Mouse (Mus musculus) MEL (cell line): ENCODE results near the gene Six2. TPM values are rescaled to one million over a fixed set of nuclear protein-coding genes. Genes with fewer than 3 reads are reported as not detected.

Source experiments
- DNase-seq: peaks from one replicate; pipeline ENCODE4 v3.0.0; 2011; ENCODE audit warnings: low read depth, low spot score
- H3K27ac ChIP-seq: 2 replicates; pipeline ENCODE4 v1.5.1; 2012; ENCODE audit warnings: low read depth, mild to moderate bottlenecking, control low read depth, low read length, moderate library complexity; ENCODE audit not compliant: control insufficient read depth
- H3K27me3 ChIP-seq, 2 experiments: fragments of 150-350 bp in 1 of 2; sonication (generic) in 1 of 2; 2 replicates each; pipeline ENCODE4 v1.6.1; 2012; ENCODE audit warnings: low read length in 2 of 2, mild to moderate bottlenecking in 2 of 2, improper control_type of control experiment in 1 of 2, moderate library complexity in 1 of 2; ENCODE audit not compliant: insufficient read depth in 2 of 2, control insufficient read depth in 1 of 2
- H3K36me3 ChIP-seq, 2 experiments: 2 replicates each; pipeline ENCODE4 v1.6.1; 2012 to 2014; ENCODE audit warnings: low read length in 2 of 2, improper control_type of control experiment in 1 of 2, inconsistent platforms in 1 of 2, mild to moderate bottlenecking in 1 of 2; ENCODE audit not compliant: insufficient read depth in 2 of 2, control insufficient read depth in 1 of 2
- H3K4me1 ChIP-seq, 2 experiments: fragments of 150-350 bp in 1 of 2; sonication (generic) in 1 of 2; 2 replicates each; pipeline ENCODE4 v1.6.1; 2012; ENCODE audit warnings: low read length in 2 of 2, improper control_type of control experiment in 1 of 2, mild to moderate bottlenecking in 1 of 2; ENCODE audit not compliant: insufficient read depth in 2 of 2, control insufficient read depth in 1 of 2
- H3K4me3 ChIP-seq, 2 experiments: fragments of 150-350 bp in 1 of 2; sonication (generic) in 1 of 2; 2 replicates each; pipeline ENCODE4 v1.5.1; 2012; ENCODE audit warnings: low read depth in 2 of 2, low read length in 2 of 2, mild to moderate bottlenecking in 2 of 2, moderate library complexity in 2 of 2, control low read depth in 1 of 2, improper control_type of control experiment in 1 of 2; ENCODE audit not compliant: control insufficient read depth in 1 of 2, insufficient read depth in 1 of 2
- H3K79me2 ChIP-seq: 2 replicates; pipeline ENCODE4 v1.6.1; 2012; ENCODE audit warnings: mild to moderate bottlenecking, low read length, moderate library complexity; ENCODE audit not compliant: control insufficient read depth, poor library complexity, insufficient read depth
- H3K9ac ChIP-seq: 2 replicates; pipeline ENCODE4 v1.6.1; 2012; ENCODE audit warnings: low read depth, mild to moderate bottlenecking, control low read depth, low read length, moderate library complexity; ENCODE audit not compliant: control insufficient read depth, poor library complexity, severe bottlenecking
- H3K9me3 ChIP-seq: fragments of 150-350 bp; sonication (generic); replicated peaks from 2 replicates; pipeline ENCODE4 v1.6.1; 2012; ENCODE audit warnings: mild to moderate bottlenecking, low read length, improper control_type of control experiment, moderate library complexity; ENCODE audit not compliant: insufficient read depth
- BHLHE40 ChIP-seq: IDR thresholded peaks from 2 replicates; pipeline ENCODE4 v1.6.1; 2012; ENCODE audit warnings: low read depth, mild to moderate bottlenecking, inconsistent platforms, low read length, improper control_type of control experiment, borderline replicate concordance
- CHD1 ChIP-seq: IDR thresholded peaks from 2 replicates; pipeline ENCODE4 v1.6.1; 2012; ENCODE audit warnings: low read depth, mild to moderate bottlenecking, inconsistent platforms, low read length, improper control_type of control experiment
- CTCF ChIP-seq, 3 experiments: IDR thresholded peaks in 2 of 3; conservative IDR thresholded peaks in 1 of 3; 2 replicates each; pipeline ENCODE4 v1.5.1; 2011 to 2012; ENCODE audit warnings: low read length in 3 of 3, low read depth in 2 of 3, mild to moderate bottlenecking in 2 of 3, improper control_type of control experiment in 1 of 3, inconsistent platforms in 1 of 3, mixed read lengths in 1 of 3, moderate library complexity in 1 of 3; ENCODE audit not compliant: control insufficient read depth in 1 of 3, insufficient read depth in 1 of 3, poor library complexity in 1 of 3, severe bottlenecking in 1 of 3
- ETS1 ChIP-seq: IDR thresholded peaks from 2 replicates; pipeline ENCODE4 v1.6.1; 2012; ENCODE audit warnings: low read depth, mild to moderate bottlenecking, inconsistent platforms, low read length, improper control_type of control experiment, moderate library complexity
- GATA1 ChIP-seq: IDR thresholded peaks from 2 replicates; pipeline ENCODE4 v1.6.1; 2011; ENCODE audit warnings: low read depth, low read length, improper control_type of control experiment
- MAFK ChIP-seq: IDR thresholded peaks from 2 replicates; pipeline ENCODE4 v1.6.1; 2011; ENCODE audit warnings: low read depth, mild to moderate bottlenecking, low read length, improper control_type of control experiment, borderline replicate concordance
- MAZ ChIP-seq: IDR thresholded peaks from 2 replicates; pipeline ENCODE4 v1.6.1; 2012; ENCODE audit warnings: low read depth, mild to moderate bottlenecking, inconsistent platforms, low read length, improper control_type of control experiment
- MEF2A ChIP-seq: IDR thresholded peaks from 2 replicates; pipeline ENCODE4 v1.6.1; 2014; ENCODE audit warnings: low read depth, mild to moderate bottlenecking, inconsistent platforms, low read length, improper control_type of control experiment; ENCODE audit not compliant: poor library complexity, insufficient replicate concordance, severe bottlenecking; ENCODE audit errors: extremely low read depth
- MXI1 ChIP-seq: IDR thresholded peaks from 2 replicates; pipeline ENCODE4 v1.6.1; 2011; ENCODE audit warnings: mild to moderate bottlenecking, low read depth, low read length, improper control_type of control experiment
- MYB ChIP-seq: IDR thresholded peaks from 2 replicates; pipeline ENCODE4 v1.6.1; 2011; ENCODE audit warnings: mild to moderate bottlenecking, low read depth, low read length, improper control_type of control experiment
- MYC ChIP-seq: IDR thresholded peaks from 2 replicates; pipeline ENCODE4 v1.6.1; 2011; ENCODE audit warnings: low read depth, mild to moderate bottlenecking, low read length, improper control_type of control experiment, moderate library complexity
- NRF1 ChIP-seq: IDR thresholded peaks from 2 replicates; pipeline ENCODE4 v1.6.1; 2014; ENCODE audit warnings: low read depth, mild to moderate bottlenecking, inconsistent platforms, low read length, improper control_type of control experiment, moderate library complexity; ENCODE audit not compliant: poor library complexity, insufficient read depth, severe bottlenecking
- POLR2A ChIP-seq, 2 experiments: IDR thresholded peaks; 2 replicates each; pipeline ENCODE4 v1.6.1; 2011 to 2012; ENCODE audit warnings: low read length in 2 of 2, mild to moderate bottlenecking in 2 of 2, control low read depth in 1 of 2, improper control_type of control experiment in 1 of 2, low read depth in 1 of 2, moderate library complexity in 1 of 2; ENCODE audit not compliant: control insufficient read depth in 1 of 2, insufficient read depth in 1 of 2, poor library complexity in 1 of 2
- POLR2AphosphoS2 ChIP-seq: IDR thresholded peaks from 2 replicates; pipeline ENCODE4 v1.6.1; 2011; ENCODE audit warnings: low read length, improper control_type of control experiment
- RCOR1 ChIP-seq: IDR thresholded peaks from 2 replicates; pipeline ENCODE4 v1.6.1; 2012; ENCODE audit warnings: low read depth, mild to moderate bottlenecking, inconsistent platforms, low read length, improper control_type of control experiment
- SMC3 ChIP-seq: IDR thresholded peaks from 2 replicates; pipeline ENCODE4 v1.6.1; 2011; ENCODE audit warnings: low read depth, low read length, improper control_type of control experiment
- TAL1 ChIP-seq: IDR thresholded peaks from 2 replicates; pipeline ENCODE4 v1.6.1; 2012; ENCODE audit warnings: mild to moderate bottlenecking, inconsistent platforms, low read length, moderate library complexity, mixed read lengths
- TCF12 ChIP-seq: IDR thresholded peaks from 2 replicates; pipeline ENCODE4 v1.6.1; 2014; ENCODE audit warnings: low read depth, mild to moderate bottlenecking, inconsistent platforms, low read length, improper control_type of control experiment, moderate library complexity
- USF1 ChIP-seq: IDR thresholded peaks from 2 replicates; pipeline ENCODE4 v1.6.1; 2014; ENCODE audit warnings: low read depth, mild to moderate bottlenecking, inconsistent platforms, low read length, improper control_type of control experiment, moderate library complexity
- USF2 ChIP-seq, 2 experiments: IDR thresholded peaks; 2 replicates each; pipeline ENCODE4 v1.6.1; 2011 to 2012; ENCODE audit warnings: improper control_type of control experiment in 2 of 2, low read length in 2 of 2, borderline replicate concordance in 1 of 2, inconsistent platforms in 1 of 2, low read depth in 1 of 2, mild to moderate bottlenecking in 1 of 2; ENCODE audit not compliant: insufficient read depth in 1 of 2
- ZKSCAN1 ChIP-seq: IDR thresholded peaks from 2 replicates; pipeline ENCODE4 v1.6.1; 2012; ENCODE audit warnings: low read depth, mild to moderate bottlenecking, inconsistent platforms, low read length, improper control_type of control experiment, moderate library complexity
- ZNF384 ChIP-seq: IDR thresholded peaks from 2 replicates; pipeline ENCODE4 v1.6.1; 2012; ENCODE audit warnings: low read depth, mild to moderate bottlenecking, inconsistent platforms, low read length, improper control_type of control experiment
- polyA plus RNA-seq, 2 experiments: library from polyadenylated mRNA; stranded (reverse) in 1 of 2; unstranded in 1 of 2; fragments of >175 nt in 1 of 2; fragments of >200 nt in 1 of 2; gene quantifications; 2 replicates each; pipeline versions ENCODE4 v1.2.1 to v1.2.4; 2012; ENCODE audit warnings: low replicate concordance in 2 of 2, low read depth in 1 of 2; ENCODE audit not compliant: insufficient read length in 2 of 2, insufficient read depth in 1 of 2, missing spikeins in 1 of 2
- total RNA-seq: library from RNA; depleted of rRNA; stranded (reverse); fragments of 300-350 nt; gene quantifications from 2 replicates; pipeline ENCODE4 v1.2.3, GENCODE M21; 2012

Six2 gene
- total and polyA plus RNA-seq, 3 experiments = 6.4 to 81.4 TPM; not detected in 1

GRCm38 (mm10) chr17:85690969-85691335 is 2.9 kb upstream of the Six2 start:
- no peak for TF ChIP-seq MYB
- no peak for TF ChIP-seq TCF12
- TF ChIP-seq ZNF384 = no peak
- TF ChIP-seq POLR2A (IDR thresholded peaks at IDR 0.05; ENCODE audit: control insufficient read depth in 1 of 2, insufficient read depth in 1 of 2, low read depth in 1 of 2, low read length in 2 of 2, poor library complexity in 1 of 2) = no peak
- no peak for TF ChIP-seq ETS1
- no peak for TF ChIP-seq BHLHE40
- TF ChIP-seq USF2 (IDR thresholded peaks at IDR 0.05; ENCODE audit: borderline replicate concordance in 1 of 2, insufficient read depth in 1 of 2, low read depth in 1 of 2, low read length in 2 of 2) = no peak
- TF ChIP-seq GATA1 = no peak
- TF ChIP-seq MEF2A = no peak
- no peak for TF ChIP-seq SMC3
- TF ChIP-seq TAL1 = no peak
- TF ChIP-seq MAFK = no peak
- TF ChIP-seq CTCF (IDR thresholded peaks at IDR 0.05 in 2 of 3, conservative IDR thresholded peaks at IDR 0.05 in 1 of 3; ENCODE audit: control insufficient read depth in 1 of 3, insufficient read depth in 1 of 3, low read depth in 2 of 3, low read length in 3 of 3, poor library complexity in 1 of 3, severe bottlenecking in 1 of 3) = no peak
- no peak for TF ChIP-seq RCOR1
- no peak for TF ChIP-seq POLR2AphosphoS2
- no peak for TF ChIP-seq NRF1
- TF ChIP-seq MAZ = no peak
- no peak for TF ChIP-seq USF1
- Histone ChIP-seq H3K27me3 (no peaks in the 10 kb centered on the region), H3K9me3 (no peaks in the 10 kb centered on the region), H3K27ac (no peak overlapping the region), H3K79me2 (peaks cover 23% of the 10 kb centered on the region), H3K4me1 (peaks cover 2 to 19% of the 10 kb centered on the region in 2 experiments), H3K9ac (no peak overlapping the region), H3K4me3 (no peak overlapping the region), H3K36me3 (peaks cover 0 to 2% of the 10 kb centered on the region in 2 experiments; a peak in 1 of 4 replicates)
- DNase-seq = no peak

- no peaks in the 10 kb centered on the region for H3K9me3 ChIP-seq
- H3K27ac ChIP-seq = peak overlapping the region; percentile 21
- no peak overlapping the region for H3K9ac ChIP-seq
- no peak for DNase-seq
- TF ChIP-seq GATA1 = no peak
- TF ChIP-seq SMC3 = no peak
- TF ChIP-seq MXI1 = no peak
- TF ChIP-seq CHD1 = no peak
- no peak for TF ChIP-seq CTCF (IDR thresholded peaks at IDR 0.05 in 2 of 3, conservative IDR thresholded peaks at IDR 0.05 in 1 of 3; ENCODE audit: control insufficient read depth in 1 of 3, insufficient read depth in 1 of 3, low read depth in 2 of 3, low read length in 3 of 3, poor library complexity in 1 of 3, severe bottlenecking in 1 of 3)
- TF ChIP-seq MYC = no peak
- no peak for TF ChIP-seq BHLHE40
- no peak for TF ChIP-seq USF2 (IDR thresholded peaks at IDR 0.05; ENCODE audit: borderline replicate concordance in 1 of 2, insufficient read depth in 1 of 2, low read depth in 1 of 2, low read length in 2 of 2)
- TF ChIP-seq ZKSCAN1 = no peak
- peaks cover 2 to 21% of the 10 kb centered on the region in 2 experiments for H3K4me1 ChIP-seq
- H3K36me3 ChIP-seq = peaks cover 0 to 2% of the 10 kb centered on the region in 2 experiments; a peak in 1 of 4 replicates
- no peak overlapping the region for H3K4me3 ChIP-seq
- no peaks in the 10 kb centered on the region for H3K27me3 ChIP-seq
- H3K79me2 ChIP-seq = peaks cover 28% of the 10 kb centered on the region
These were observed 2.4 kb upstream of the Six2 start for GRCm38 (mm10) chr17:85690323-85690968.
